Mouse (Mus musculus): ENCODE data around the gene Otud7a.

The Otud7a gene
- long read RNA-seq, experiment 1: 0 reads
- long read RNA-seq, experiment 2, partial matches to known transcripts: 0 of 1 reads
- long read RNA-seq, experiment 2, other reads (novel, unspliced or antisense): 1 of 1 reads

DNA sequence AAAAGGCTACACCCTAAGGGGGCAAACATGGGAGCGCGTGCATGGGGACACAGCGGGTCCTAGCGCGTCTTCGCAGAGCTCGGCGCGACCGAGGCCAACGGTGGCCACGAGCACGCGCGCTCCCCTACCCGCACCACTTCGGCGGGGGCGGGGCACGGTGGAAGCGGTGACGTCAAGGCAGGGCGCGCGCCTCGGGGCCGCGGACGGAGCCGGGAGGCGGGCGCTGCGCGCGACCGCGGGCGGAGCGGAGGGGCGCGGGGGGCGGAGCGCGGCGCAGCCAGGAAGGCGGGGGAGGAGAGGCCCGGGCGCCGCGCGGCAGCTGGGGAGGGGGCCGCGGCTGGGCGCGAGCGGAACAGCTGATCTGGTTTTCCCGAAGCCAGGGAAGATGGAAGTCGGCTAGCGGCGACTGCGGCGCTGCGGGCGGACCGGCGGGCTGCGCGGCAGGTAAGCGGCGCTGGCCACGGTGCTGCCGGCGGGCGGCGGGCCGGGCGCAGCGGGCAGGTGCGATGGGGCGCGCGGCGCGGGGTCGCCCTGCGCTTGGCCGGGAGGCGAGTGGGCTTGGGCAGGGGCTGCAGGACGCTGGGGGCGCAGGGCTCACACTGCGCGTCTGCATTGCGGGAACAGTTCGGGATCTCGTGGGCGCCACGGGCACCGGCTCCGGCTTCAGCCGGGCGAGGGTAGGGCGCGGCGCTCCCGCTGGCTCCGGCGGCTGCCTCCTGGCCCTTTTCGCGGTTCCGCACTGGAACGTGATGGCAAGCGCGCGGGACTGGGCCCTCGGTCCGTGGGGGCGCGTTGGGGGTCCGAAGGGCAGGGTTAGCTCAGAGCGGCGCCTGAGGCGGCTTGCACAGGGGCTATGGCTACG, at the start of gene Otud7a:
TSS of gene Otud7a (plus strand) at position 268 of the 862 bp plus-strand sequence.
- intact Hi-C loops (cut with DNase I): no loop called here

DNA sequence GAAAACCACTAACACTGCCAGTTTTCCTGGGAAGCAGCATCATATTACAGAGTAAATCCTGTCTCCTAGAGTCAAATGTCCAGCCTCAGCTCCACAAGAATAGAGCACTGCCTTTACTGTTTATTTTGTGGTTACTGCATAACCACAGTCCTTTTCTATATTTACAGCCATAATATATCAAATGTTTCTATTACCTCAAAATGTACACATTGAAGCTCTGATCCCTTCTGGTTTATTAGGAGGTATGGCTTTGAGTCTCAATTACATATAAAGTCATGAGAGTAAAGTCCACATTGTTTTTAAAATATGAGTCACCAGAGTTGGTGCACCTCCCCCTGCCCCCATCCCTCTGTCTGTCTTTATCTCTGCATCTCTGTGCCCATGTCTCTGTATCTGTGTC, 38.6 kb upstream of the Otud7a start:
- intact Hi-C loops (cut with DNase I): no loop called here

DNA sequence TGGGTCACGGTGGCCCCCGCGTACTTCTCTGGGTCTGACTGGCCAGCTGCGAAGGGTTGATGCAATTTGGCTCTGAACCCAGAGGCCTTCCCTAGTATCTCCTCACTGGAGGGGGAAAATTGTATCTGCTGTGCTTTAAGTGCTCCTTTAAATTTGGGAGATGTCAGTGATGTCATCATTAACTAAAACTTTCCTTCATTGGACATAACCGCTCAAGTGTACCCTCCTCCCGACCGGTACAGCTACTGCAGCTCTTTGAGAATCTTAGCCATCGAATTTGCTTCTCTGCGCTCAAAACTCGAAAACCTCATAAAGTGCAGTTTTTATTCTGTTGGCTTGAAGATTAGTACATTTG, 772 bp downstream of the Otud7a start:
- intact Hi-C loops (cut with DNase I): no loop called here

DNA sequence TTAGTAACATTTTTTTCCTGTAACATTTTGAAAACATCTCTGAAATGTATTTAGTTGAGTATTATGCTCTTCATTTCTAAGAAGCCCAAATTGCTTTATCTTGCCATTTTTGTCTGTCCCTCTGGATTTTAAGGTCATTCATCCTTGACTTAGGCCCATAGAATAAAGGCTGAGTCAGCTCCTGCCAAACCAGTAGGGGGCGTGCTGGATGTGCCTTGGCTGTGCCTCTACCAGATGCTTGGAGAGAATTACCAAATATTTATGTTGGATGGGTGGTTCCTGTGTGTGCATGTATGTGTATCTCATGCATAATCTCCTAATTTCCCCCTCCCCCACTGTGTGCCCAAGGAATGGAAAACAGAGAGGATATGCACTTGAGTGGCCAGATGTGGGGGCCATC, 2.4 kb downstream of the Otud7a start:
- intact Hi-C loops (cut with DNase I): no loop called here

DNA sequence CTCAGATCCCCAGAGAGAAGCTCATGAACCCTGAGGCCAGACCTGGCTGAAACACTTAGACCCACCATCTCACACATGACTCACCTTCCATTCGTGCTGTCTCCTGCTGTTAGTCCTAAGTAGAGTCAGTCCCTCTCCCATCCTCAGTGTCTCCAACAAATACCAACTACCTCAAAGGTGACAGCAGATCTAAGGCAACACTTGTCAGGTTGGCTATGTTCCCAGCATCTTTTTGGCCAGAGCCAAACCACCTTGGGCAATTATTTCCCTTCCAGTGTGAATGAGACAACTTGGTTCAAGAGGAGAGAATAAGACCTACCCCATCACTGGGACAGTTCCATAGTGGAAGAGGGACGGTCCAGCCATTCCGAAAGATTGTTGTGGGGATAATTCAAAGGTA, 10.7 kb downstream of the Otud7a start:
- intact Hi-C loops (cut with DNase I): no loop called here

DNA sequence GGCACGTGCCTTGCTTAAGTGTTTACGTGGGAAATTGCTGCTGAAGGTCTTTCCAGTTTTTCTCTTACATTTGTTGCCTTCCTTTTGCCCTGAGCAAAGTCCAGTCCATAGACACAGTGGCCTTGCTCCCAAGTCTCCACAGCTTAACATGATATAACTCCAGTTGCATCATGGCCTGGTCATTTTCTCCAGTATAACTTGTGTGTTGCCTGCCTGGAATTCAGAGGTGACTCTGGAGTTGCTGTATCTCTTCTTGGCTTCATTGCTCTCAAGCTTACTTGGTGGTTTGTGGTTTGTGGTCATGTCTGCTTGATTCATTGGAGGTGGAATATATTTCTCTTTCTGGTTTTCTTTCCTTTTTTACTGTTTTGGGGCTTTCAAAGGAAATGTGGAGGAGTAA, 17.7 kb downstream of the Otud7a start:
- intact Hi-C loops (cut with DNase I): no loop called here

DNA sequence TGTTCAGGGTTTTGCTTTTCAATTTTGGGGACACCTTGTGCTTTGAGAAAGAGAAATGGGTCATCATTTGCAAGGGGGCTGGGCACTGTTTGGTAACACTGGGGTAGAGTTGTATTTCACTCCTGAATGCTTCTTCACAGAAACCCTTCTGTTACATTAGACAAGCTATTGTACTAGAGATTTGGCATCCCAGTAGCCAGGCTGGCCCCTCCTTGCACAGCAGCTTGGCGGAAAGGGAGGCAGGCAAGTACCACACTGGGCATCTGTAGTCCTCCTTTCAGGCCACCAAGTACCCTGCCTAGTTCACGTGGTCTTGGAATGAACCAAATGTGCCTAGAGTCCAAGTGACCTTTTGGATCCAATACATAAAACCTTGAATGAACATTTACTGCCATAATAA, 18.1 kb downstream of the Otud7a start:
- intact Hi-C loops (cut with DNase I): no loop called here

DNA sequence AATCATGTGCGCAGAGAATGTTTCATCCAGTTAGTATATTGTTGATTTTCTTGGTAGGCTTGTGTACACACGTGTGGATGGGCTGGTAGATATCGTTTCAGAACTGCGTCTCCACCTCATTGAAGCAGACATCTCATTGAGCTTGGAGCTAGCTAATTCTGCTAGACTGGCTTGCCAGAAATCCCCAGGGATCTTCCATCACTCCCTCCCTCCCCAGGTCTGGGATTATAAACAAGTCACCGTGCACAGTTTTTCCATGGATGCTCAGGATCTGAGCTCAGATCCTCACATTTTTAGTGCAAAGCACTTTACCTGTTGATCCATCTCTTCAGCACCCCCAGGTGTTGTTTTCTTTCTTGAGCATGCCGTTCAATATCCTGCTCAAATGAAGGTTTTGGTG, 22.2 kb downstream of the Otud7a start:
- intact Hi-C loops (cut with DNase I): no loop called here

DNA sequence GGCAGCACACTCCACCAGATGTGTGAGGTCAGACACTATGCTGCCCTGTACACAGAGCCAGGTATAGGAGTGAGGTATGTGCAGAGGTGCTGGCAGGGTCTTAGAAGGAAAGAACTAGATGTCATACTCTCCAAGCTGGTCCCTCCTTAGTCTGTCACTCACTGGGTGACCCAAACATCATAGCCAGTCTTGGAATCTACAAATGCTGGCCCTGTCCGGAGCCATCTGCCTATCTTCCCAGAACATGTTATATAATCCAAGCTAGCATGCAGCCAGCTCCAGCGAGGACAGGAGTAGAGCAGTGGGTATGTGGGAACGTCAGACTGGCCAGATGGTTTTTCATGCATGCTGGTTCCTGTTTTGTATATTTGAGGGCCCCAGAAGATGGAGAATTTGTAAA, 23.7 kb downstream of the Otud7a start:
- intact Hi-C loops (cut with DNase I): no loop called here

DNA sequence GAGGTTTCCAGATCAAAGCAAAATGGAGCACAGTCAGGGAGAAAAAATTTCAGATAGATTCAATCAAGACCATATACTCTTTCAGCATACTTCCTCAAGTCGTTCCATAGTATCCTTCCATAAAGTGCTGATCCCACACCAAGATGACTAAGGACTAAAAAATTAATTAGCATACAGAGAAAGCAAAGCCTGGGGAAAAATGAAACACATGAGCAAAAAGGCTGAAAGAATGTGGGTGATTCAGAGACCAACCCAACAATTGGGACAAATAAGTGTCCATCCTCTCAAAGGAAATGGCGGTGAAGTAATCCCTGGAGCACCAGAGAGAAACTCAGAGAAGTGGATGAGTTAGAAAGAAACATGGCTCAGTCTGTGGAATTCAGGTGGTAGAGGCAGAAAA, 38.5 kb downstream of the Otud7a start:
- intact Hi-C loops (cut with DNase I): no loop called here

DNA sequence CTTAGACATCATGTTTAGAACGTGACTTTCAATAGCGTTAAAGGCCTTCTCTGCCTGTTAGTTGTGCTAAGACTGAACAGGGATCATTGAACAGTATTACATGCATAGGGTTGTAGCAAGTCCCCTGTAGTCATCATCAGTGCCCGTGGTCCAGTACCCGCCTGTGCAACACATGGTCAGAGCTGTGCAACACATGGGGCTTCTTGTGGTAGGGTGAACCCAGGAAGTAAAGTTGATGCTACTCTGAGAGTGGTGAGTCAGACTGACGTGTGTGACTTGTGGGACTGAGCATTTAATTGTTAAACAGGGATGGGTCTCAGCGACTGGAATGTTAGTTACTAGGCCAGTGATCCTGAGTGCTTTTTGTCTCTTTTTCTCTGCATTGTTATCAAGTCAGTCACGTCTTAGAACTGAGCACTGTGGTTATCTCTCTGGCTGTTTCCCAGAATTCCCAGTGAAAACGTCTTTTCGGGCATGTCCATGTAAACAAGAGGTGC, 52.5 kb downstream of the Otud7a start:
- intact Hi-C loops (cut with DNase I): no loop called here

DNA sequence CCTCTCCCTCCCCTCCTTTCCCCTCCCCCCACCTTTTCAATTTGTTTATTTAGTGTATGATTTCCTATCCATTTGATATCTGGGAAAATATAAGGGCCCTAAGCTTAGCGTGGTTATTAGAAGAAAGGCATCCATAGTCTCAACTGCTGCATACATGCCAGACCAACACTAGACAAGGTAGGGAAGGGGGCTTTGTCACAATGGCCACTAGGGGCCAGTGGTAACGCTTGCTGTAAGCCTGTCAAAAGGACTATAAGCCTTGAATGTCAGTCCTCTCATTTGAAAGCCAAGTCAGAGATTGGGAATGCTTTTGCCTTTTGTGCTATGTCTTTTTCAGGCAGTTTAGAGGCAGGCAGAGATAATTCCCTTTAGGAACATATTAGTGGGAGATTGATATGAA, 59.7 kb downstream of the Otud7a start:
- intact Hi-C loops (cut with DNase I): no loop called here

DNA sequence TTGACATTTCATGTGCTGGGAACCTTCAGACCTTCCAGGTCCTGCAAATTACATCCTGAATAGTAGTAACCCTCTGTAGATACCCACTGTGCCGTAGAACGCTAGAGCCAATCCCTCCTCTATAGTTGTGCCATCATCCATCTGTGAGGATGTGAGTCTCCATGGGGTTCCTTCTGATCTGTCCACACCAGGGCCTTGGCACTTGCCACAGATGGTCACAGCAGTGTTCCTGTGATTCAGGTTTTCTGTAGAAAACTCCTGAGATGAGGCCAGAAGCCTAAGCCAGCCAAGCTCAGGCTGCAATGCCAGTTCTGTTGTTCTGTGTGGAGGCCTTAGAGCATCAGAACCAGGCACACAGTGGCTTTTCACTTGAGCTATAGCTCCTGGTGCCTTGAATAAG, 63.5 kb downstream of the Otud7a start:
- intact Hi-C loops (cut with DNase I): no loop called here

DNA sequence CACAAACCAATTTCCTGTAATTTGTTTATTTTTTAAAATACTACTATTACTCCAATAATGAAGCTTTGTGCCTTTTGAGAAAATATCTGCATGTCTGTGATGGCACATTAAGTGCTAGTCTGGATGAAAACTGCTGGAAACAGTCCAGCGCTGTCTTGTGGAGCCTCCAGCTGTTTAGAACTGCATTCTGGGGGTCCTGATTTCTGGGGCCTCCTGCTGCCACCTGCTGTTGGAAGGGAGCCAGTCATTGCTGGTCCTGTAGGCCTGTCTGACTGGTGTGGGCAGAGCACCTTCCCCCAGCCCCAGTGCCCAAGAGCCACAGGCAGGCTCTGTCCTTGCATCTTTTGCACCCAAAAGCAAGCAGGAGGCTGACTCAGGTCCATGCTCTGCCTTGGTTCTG, 65.3 kb downstream of the Otud7a start:
- intact Hi-C loops (cut with DNase I): no loop called here

DNA sequence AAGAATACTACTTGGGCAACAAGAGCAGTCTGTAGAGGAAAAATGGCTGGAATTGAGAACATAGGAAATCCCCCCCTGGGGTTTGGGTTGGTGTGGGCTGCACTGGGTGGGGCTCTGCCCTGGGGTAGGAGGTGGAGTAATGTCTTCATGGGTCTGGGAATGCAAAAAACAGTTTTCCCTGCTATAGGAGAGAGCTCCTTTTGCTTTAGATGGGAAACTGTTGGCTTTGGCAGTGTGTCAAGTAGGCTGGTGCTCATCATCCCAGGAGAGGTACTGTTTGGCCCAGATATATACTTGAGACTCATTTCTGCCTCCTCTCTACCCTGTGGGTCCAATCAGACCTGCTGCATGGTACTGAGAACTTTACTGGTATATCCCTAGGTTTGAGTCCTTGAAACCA, 66.9 kb downstream of the Otud7a start:
- intact Hi-C loops (cut with DNase I): no loop called here

DNA sequence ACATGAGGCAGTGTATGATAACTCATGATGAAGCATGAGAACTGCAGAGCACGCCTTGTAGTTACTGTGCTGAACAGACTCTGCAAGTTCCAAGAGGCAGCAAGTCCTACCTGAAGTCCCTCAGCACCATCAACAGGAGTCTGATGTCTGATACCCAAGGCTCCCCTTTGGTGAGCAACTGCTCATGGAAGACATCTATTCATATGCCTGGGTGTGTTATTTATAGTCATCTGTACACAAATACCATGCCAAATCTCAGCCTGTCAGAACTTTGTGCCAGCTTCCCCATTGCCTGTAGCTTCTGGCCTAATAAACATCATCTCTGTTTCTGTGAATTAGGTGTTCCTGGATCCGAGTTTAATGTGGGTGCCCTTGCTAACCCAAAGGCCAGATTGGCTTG, 68.0 kb downstream of the Otud7a start:
- intact Hi-C loops (cut with DNase I): no loop called here

DNA sequence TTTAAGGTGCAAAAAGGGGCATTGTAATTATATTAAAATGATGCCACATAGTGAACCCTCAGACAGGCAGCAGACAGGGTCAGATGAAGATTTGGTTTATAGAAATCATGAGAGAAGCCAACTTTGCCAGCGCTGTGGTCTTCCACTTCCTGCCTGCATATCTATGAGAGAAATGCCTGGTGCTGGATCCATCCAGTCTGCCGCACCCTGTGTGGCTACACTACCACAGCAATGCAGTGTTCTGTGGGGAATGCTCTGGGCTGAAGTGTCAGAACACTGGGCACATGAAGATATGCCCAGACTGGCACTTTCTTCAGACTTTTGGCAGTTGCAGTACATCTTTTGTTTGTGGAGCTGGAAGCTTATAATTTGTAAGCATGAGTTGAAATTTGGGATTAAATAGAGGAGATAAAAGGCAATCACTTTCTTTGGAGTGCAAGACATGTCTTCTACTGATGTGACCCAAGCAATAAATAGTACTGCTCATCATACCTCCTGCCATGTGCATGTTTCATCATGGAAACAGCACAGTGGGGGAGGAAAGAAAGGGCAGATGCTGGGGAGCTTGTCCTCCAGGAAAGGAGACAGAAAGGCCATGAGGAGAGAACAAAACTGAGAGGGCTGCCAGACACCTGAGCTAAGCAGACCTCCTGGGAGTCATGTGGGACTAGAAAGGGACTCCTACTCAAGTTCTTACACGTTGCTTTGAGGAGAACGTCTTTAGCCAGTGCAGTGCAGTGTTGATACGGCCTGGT, 71.8 kb downstream of the Otud7a start:
- intact Hi-C loops (cut with DNase I): no loop called here

DNA sequence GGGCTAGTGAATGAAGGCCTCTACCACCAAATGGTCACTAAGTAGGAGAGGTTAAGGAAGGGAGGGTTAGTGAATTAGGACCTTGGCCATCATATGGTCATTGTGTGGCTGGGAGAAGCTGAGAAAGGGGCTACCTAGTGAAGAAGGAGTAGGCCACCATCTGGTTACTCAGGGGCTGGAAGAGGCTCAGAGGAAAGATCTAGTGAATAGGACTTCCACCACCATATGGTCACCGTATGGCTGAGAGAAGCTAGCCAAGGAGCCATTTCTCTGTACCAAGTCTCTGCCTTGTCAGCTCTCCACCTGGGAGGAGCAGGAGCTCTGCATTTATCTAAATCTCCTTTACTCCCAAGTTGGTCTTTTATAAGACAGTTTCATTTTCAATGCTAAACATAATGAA, 75.7 kb downstream of the Otud7a start:
- intact Hi-C loops (cut with DNase I): no loop called here

DNA sequence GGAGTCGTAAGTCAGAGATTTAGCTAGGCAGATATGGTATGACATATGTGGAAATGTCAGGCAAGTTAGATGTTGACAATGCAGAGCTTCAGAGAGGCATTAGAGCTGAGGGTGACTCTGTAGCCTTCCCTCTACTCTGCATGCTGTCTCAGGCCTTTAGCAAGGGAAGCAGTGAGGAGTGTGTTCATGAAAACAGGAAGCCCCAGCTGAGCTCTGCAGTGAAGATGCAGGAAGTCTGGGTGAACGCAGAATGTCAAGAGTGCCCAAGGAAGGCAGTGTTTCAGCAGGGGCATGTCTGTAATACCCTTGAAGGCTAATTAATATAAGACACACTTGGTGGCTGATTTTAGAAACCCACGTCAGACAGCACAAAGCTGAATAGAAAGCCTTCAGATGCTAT, 77.9 kb downstream of the Otud7a start:
- intact Hi-C loops (cut with DNase I): no loop called here

DNA sequence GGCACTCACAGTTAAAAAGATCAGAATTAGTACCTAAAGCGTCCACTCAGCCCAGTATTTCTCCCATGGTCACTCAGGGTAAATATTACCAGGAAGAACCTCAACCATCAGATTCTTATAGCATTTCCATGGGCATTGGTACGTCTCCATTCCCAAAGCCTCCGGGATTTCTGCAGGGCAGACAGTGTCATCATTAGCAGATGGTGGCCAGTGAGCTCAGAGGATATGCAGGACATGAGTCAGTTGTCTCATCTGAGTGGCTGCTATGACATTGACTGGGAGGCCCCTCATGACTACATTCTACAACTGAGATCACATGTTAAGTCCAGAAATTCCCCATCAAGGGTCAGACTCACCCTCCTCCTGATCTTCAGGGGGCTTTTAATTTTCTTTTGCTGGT, 78.5 kb downstream of the Otud7a start:
- intact Hi-C loops (cut with DNase I): no loop called here

DNA sequence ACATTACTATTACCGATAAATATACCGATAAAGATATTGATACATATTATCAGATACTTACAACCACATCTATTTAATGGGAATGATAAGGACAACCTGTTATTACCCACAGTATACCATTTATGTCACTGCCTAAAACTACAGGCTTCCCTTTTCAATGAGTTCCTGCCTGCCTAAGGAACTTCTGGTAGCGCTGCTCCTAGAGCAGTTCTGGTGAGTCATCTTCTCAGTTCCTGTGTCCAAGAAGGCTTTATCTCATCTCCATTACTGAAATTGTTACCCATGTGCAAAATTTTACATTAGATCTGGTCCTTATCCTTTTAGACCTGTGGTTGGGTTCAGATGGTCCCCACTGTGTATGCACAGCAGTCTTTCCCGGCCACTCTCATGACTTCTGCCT, 95.7 kb downstream of the Otud7a start:
- intact Hi-C loops (cut with DNase I): no loop called here

DNA sequence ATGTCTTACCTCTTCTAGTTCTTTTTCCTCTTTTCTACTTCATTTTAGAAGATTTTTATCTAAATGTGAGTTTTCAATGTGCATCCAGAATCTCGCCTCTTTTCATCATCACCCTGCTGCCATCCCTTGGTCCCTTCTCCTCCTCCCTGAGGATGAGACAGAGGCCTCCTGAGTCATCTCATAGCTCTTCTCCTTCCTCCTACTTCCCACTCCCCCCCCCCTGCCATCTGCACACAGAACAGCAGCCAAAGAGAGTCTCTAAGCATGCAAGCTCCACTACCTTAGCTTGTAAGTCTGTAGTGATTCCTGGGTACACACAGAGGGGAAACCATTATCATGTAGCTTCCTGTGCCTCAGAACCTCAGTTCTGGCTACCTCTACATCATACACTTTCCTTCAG, 109.9 kb downstream of the Otud7a start:
- intact Hi-C loops (cut with DNase I): no loop called here

DNA sequence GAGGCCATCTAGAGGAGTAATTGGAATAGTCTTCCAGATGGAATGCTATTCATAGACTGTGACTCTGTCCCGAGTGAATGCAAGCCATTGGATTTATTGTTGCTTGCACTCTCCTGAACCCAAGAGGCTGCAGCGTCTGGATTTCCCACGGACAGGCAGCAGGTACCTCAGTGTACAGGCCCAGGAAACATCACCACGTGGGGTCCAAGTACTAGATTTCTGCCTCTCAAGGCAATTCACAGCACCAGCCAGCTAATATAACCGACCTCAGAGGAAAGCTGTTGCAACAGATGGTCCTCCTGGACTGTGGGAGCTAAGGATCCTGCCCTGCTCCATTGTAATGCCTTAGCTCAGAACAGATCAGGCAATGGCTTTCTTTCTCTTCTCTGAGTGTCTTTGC, 111.8 kb downstream of the Otud7a start:
- intact Hi-C loops (cut with DNase I): no loop called here
